16 mouse cellular contexts compared by ENCODE assay signal in genomic region chr19:24672366-24672960, GRCm38 (mm10). TPM values are rescaled to one million over a fixed set of nuclear protein-coding genes. Genes with fewer than 3 reads are reported as not detected.
DNase-seq lines count a peak whose midpoint lies in the region; ATAC-seq and TF ChIP-seq lines count a peak whose summit lies in the region.
"Had no signal": no experiment of that assay in that cellular context is flagged by ENCODE, and none has a peak within 500 bp of the region (broad histone marks: within the 10 kb centered on the region; RNA-seq: fewer than 3 reads in every experiment).

No protein-coding gene starts in this region.

- peak overlapping the region; percentile 10; the same call in 1 of the 2 replicates for H3K27ac ChIP-seq in heart, embryonic 15.5 days
- no peak overlapping the region for H3K27ac ChIP-seq in heart, embryonic 12.5 days (ENCODE audit: poor library complexity, severe bottlenecking)
- H3K27ac ChIP-seq in left cerebral cortex, adult 2 months: peak overlapping the region; percentile 1; the same call in 1 of the 2 replicates
- 0 out of 2 replicates have a peak overlapping the region, but pooled peaks have one; percentile 46 for H3K27ac ChIP-seq in limb, embryonic 10.5 days
- no peak overlapping the region for H3K27ac ChIP-seq in forebrain, embryonic 15.5 days (replicated peaks)
- H3K27ac ChIP-seq: liver, embryonic 14.5 days; midbrain, embryonic 10.5 days had no signal

- H3K9me3 ChIP-seq in heart, embryonic 15.5 days (replicated peaks): no peaks in the 10 kb centered on the region
- no peaks in the 10 kb centered on the region for H3K9me3 ChIP-seq in heart, embryonic 12.5 days (replicated peaks)
- 0 out of 2 replicates have a peak, but pooled peaks cover under 1% of the 10 kb centered on the region for H3K9me3 ChIP-seq in limb, embryonic 10.5 days (replicated peaks)
- H3K9me3 ChIP-seq in forebrain, embryonic 15.5 days: no peaks in the 10 kb centered on the region
- H3K9me3 ChIP-seq: embryonic facial prominence, embryonic 12.5 days; midbrain, embryonic 10.5 days had no signal

- no peak overlapping the region for H3K4me2 ChIP-seq in heart, embryonic 15.5 days
- no peak overlapping the region for H3K4me2 ChIP-seq in heart, embryonic 12.5 days
- no peak overlapping the region for H3K4me2 ChIP-seq in forebrain, embryonic 15.5 days (replicated peaks)
- H3K4me2 ChIP-seq: embryonic facial prominence, embryonic 12.5 days had no signal

- H3K9ac ChIP-seq in heart, embryonic 15.5 days: no peak overlapping the region
- no peak overlapping the region for H3K9ac ChIP-seq in heart, embryonic 12.5 days
- no peak overlapping the region for H3K9ac ChIP-seq in forebrain, embryonic 15.5 days (replicated peaks)
- H3K9ac ChIP-seq: embryonic facial prominence, embryonic 12.5 days; liver, embryonic 14.5 days had no signal

- no peaks in the 10 kb centered on the region for H3K36me3 ChIP-seq in heart, embryonic 15.5 days
- H3K36me3 ChIP-seq in heart, embryonic 12.5 days: no peaks in the 10 kb centered on the region
- H3K36me3 ChIP-seq in limb, embryonic 10.5 days: no peaks in the 10 kb centered on the region
- H3K36me3 ChIP-seq in forebrain, embryonic 15.5 days: no peaks in the 10 kb centered on the region
- H3K36me3 ChIP-seq: embryonic facial prominence, embryonic 12.5 days; midbrain, embryonic 10.5 days had no signal

- no peaks in the 10 kb centered on the region for H3K27me3 ChIP-seq in heart, embryonic 15.5 days
- no peaks in the 10 kb centered on the region for H3K27me3 ChIP-seq in heart, embryonic 12.5 days (replicated peaks)
- H3K27me3 ChIP-seq in limb, embryonic 10.5 days (ENCODE audit: low read depth, poor library complexity, severe bottlenecking): no peaks in the 10 kb centered on the region
- H3K27me3 ChIP-seq in forebrain, embryonic 15.5 days: no peaks in the 10 kb centered on the region
- H3K27me3 ChIP-seq: embryonic facial prominence, embryonic 12.5 days had no signal

- no peak for DNase-seq in left cerebral cortex, adult 2 months (ENCODE audit: extremely low spot score in 1 of 2, low spot score in 2 of 2)
- DNase-seq in left cerebral cortex, postnatal 10 days (ENCODE audit: extremely low spot score in 1 of 2, low spot score in 2 of 2): no peak
- DNase-seq in limb, embryonic 10.5 days (ENCODE audit: low spot score): no peak
- DNase-seq in lung, postnatal 36 days: peak; percentile 50
- DNase-seq: adrenal gland, postnatal 14 days; cerebellum, postnatal 14 days; thymus, adult 2 months had no signal

- intact Hi-C loops in left cerebral cortex, adult 2 months (cut with DNase I): no loop called here
- intact Hi-C loops in left cerebral cortex, postnatal 10 days (cut with DNase I): no loop called here

- peaks cover 16% of the 10 kb centered on the region for H3K4me1 ChIP-seq in heart, embryonic 15.5 days (replicated peaks)
- peaks cover 34% of the 10 kb centered on the region for H3K4me1 ChIP-seq in heart, embryonic 12.5 days (replicated peaks)
- peaks cover 17% of the 10 kb centered on the region for H3K4me1 ChIP-seq in limb, embryonic 10.5 days
- no peaks in the 10 kb centered on the region for H3K4me1 ChIP-seq in forebrain, embryonic 15.5 days

- ATAC-seq in heart, embryonic 15.5 days (replicated peaks; ENCODE audit: insufficient number of reproducible peaks, insufficient read depth, low FRiP score, low read depth): no peak
- ATAC-seq in heart, embryonic 12.5 days (ENCODE audit: insufficient number of reproducible peaks, low FRiP score): no peak
- no peak for ATAC-seq in frontal cortex, adult (ENCODE audit: low TSS enrichment)
- no peak for ATAC-seq in forebrain, embryonic 15.5 days (replicated peaks)
- ATAC-seq: inflammation-experienced regulatory T-cells, adult 6 months had no signal

- TF ChIP-seq CTCF in left cerebral cortex, adult 2 months (IDR thresholded peaks at IDR 0.05): no peak

- WGBS in heart, embryonic 15.5 days: 53% methylated on average over 10 of the region's 10 CpGs
- 59% methylated on average over 10 of the region's 10 CpGs for WGBS in heart, embryonic 12.5 days
- WGBS in limb, embryonic 10.5 days: 72% methylated on average over 10 of the region's 10 CpGs
- 84% methylated on average over 10 of the region's 10 CpGs for WGBS in forebrain, embryonic 15.5 days

- no peak overlapping the region for H3K4me3 ChIP-seq in heart, embryonic 15.5 days
- H3K4me3 ChIP-seq in heart, embryonic 12.5 days: no peak overlapping the region
- no peak overlapping the region for H3K4me3 ChIP-seq in left cerebral cortex, adult 2 months
- no peak overlapping the region for H3K4me3 ChIP-seq in limb, embryonic 10.5 days
- H3K4me3 ChIP-seq in forebrain, embryonic 15.5 days: no peak overlapping the region
- H3K4me3 ChIP-seq: embryonic facial prominence, embryonic 12.5 days; midbrain, embryonic 10.5 days had no signal

RNA-seq across cellular contexts. Expression of gene Tmem252, which starts 1.3 kb away (rescaled TPM):
- 3.9 and 4.0 TPM in 2 replicates for polyA plus RNA-seq in heart, embryonic 15.5 days (2015; fragmentation: Nextera tagmentation; extraction: Ambion mirVana)
- 3.8 and 4.5 TPM in 2 replicates for polyA plus RNA-seq in heart, embryonic 12.5 days (2016; fragmentation: Nextera tagmentation; extraction: Ambion mirVana)
- total RNA-seq in left cerebral cortex, adult 2 months (2021): under 1 TPM; 0.23 to 0.72 TPM
- under 1 TPM; 0.61 to 0.84 TPM for total RNA-seq in left cerebral cortex, postnatal 10 days (2021)
- polyA plus RNA-seq in limb, embryonic 10.5 days (2016; fragmentation: Nextera tagmentation; extraction: Ambion mirVana): 0.28 and 0.51 TPM in 2 replicates
- 0.87 and 1.4 TPM in 2 replicates for polyA plus RNA-seq in forebrain, embryonic 15.5 days (2015; fragmentation: Nextera tagmentation; extraction: Ambion mirVana)
- total RNA-seq: MEL had no signal
- polyA plus RNA-seq: inflammation-experienced regulatory T-cells, adult 6 months had no signal

Comparison
In these comparisons a context has a peak if more than half of its experiments do, and no peak if none do; other contexts are left out.
1. H3K27ac ChIP-seq: peak in heart, embryonic 15.5 days (single experiment), left cerebral cortex, adult 2 months (single experiment) and limb, embryonic 10.5 days (single experiment); none in heart, embryonic 12.5 days (single experiment) and forebrain, embryonic 15.5 days (single experiment).